Mouse (Mus musculus): Measurements from ENCODE around the gene Smurf1.

Smurf1 gene

DNA sequence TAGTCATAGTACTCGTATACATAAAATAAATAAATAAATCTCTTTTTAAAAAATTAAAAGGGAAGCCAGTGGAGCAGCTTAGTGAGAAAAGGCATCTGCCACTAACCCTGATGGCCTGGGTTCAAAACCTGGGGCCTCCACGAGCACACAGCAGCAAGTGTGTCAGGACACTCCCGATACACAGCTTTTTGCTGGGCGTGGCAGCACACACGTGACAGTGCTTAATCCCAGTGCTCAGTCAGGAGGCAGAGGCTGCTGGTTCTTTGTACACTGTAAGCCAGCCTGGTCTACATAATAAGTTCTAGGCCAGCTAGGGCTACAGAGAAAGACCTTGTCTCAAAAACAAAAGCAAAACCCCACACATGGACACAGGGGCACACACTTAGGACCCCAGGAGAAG lies 52.3 kb downstream of the Smurf1 start:
- DNase-seq: no peak

DNA sequence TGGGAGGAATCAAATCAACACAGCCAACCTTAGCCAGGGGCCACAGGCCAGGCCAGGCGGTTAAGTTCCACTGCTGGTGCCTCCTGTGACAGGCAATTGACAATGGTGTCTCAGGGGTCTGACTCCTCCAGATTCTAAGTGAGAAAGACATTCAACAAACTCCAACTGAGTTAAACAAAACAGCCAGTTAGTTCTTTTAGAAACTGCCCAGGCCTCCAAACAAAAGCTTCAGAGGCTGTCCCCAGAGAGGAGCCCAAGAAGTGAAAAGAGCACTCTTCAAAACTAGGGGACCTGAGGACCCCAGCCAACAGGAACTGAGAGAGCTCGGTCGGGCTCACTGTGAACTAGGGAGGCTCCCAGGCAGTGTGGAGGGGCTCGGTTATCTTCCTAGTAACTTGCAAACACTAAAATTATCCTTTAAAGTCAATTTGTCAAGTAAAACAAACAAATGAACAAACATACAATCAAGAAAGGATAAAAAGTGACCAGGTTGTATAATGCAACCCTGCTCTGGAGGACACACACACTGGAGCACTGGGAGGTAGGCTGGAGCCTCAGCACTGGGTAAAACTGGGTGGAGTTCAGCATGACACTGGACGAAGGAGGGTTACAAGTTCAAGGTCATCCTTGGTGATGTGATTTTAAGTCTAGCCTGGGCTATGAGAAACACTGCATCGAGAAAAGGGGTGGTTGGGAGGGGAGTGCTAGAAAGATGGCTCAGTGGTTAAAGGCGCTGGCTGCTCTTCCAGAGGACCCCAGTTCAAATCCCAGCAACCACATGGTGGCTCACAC lies 52.9 kb downstream of the Smurf1 start:
- no peak for DNase-seq

DNA sequence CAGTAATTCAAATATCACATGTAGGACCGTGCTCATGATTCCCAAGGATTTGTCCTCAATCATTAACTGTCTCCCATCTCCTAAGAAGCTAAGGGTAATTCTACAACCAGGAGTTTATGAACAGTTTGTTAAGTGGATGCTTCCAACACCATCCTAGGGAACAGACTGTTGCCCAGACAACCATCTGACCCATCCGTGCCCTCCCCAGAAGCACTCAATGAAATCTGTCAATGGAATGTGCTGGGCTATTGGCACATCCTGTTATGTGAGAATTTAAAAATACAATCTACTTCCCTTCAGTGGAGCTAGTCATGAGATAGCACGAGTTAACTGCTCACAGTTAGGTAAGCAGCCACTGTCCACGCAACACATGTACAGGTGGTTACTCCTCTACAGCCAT lies 56.1 kb downstream of the Smurf1 start:
- no peak for DNase-seq

DNA sequence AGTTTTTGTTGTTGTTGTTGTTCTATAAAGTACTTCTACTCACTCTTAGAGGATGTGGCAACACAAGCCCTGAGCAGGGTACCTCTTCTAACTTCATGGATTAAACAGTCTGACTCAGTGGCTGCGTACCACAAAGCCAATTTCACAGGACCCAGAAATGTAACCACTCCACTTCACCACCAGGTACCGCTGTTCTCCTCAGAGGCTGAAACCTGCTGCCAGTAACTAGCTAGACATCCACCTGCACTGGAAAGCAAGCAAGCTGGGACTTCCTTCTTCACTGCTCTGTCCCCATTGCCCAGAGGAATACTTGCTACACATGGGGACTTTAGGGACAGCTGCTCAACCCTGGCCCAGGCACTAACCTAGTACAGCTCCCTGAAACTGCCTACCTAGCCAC lies 58.1 kb downstream of the Smurf1 start:
- DNase-seq: no peak

DNA sequence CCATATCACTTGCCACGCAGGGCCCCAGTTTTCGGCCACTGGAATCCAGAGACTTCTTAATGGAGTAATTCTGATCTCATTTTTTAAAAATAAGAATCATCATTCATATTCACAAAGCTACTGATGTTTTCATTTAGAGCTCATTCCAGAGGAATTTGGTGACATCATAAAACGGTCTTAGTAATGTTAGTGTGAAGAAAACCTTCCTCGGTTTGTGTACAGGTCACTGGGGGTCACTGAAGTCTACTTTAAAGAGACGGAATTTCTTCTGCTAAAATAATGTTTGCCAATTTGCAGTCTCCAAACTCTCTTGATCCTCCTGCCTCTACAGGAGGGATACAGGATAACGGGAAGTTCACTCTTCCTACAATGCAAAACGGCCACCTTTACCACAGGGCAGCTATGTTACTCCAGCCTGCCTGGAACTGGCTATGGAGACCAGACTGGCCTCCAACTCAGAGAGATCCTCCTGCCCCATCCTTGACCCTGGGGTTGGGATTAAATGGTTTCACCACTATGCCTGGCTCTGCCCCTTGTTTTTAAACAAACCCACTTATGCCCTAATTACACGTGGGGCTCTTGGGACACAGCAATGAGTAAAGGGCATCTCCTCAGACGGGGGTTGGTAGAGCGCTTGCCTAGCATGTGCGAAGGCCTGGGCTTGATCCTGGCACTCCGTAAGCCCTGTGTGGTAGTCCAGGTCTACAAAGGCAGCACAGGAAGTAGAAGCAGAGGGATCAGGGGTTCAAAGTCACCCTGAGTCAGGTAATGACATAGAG lies 61.1 kb downstream of the Smurf1 start:
- DNase-seq: no peak

DNA sequence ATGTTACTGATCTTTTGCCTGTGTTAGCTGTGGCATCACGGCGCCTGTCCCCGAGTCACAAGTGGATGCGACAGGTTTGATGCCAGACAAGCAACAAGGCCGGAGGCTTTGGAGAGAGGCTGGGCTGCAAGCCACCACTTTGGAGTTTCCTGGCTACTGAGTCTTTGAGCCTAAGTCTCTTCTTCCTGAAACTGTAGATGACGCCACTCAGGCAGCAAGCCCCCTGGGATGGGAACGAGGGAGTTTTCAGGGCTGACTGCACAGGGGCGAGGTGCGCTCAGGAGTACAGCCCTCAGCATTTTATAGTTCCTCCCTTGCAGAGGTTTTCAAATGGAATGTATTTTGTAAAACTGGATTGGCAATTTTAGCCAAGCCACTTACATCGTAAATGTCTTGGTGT lies 63.9 kb downstream of the Smurf1 start:
- DNase-seq: no peak

DNA sequence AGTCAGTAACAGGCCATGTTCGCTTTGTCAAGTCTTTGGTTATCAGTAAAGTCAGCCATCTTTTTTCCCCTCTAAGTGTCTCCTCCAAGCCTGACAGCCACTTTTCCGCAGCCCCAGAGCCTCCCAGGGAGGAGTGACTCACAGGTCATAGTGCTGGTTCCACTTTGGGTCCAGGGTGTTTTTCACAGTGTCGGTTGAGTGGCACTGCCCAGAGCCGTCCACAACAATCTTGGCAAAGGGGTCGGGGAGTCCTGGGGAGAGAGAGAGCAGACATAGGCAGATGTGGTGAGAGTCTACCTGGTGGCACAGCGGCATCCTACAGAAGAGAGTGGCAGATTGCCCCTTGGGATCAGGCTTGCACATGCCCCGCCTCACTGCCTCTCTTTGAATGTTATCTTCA lies 64.6 kb downstream of the Smurf1 start:
- DNase-seq: no peak

DNA sequence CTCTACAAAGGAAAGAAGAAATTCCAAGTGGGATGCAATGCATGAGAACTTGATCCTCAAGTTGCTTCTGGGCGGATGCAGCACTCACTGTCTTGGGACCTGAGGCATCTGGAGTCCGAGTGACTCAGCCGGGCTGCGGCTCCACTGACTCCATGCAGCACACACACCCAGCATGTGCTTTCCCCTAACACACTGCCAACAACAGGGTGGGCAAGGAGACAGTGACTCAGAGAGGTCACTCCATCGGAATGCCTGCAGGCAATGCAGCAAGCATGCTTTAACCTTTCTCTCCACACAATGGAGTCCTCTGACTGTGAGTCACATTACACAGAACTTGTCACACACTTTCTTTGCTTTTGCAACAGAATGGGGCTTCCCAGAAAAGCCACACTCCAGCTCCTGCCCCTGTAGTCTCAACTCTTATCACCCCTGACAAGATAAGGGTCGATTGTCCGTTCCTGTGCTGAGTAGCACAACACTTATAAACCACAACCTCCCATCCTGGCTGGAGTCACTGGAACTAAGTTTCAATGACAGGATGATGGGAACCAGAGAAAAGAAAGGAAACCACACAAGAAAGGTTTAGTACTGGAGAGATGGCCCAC lies 67.1 kb downstream of the Smurf1 start:
- DNase-seq: no peak

DNA sequence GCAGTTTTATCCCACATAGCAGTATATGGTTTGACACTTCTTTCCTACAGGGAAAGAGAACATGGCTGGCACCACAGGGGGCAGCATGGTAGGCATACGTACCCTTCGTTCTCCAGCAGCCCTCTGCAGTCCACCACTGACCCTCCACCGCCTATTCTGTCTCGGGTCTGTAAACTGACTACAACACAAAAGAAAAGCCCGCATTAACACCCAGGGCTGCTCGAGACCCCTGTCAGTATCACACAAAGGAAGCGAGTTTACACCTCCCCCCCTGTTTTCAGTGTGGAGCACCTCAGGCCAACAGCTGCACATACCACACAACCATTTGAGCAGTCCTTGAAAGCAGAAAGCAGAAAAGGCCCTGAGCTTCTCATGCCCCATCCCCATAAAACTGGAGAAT lies 67.8 kb downstream of the Smurf1 start:
- DNase-seq: no peak

DNA sequence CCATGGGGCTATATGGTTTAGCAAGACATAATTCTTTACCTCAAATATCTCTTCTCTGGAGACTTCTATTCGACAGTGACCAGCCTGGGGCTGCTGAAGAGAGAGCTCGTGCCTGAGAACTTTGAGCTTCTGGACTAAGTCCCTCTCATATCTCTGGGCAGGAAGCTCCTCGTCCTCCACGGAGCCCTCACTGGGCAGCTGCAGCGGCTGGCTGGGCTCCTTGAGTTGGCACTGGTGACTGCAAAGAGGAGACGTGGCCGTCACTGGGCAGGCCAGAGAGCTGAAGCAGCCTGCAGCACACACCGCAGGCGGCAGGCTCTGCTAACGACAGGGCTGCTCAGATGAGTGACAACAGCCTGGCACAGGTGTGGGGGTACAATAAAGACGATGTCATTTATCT lies 74.4 kb downstream of the Smurf1 start:
- DNase-seq: no peak

DNA sequence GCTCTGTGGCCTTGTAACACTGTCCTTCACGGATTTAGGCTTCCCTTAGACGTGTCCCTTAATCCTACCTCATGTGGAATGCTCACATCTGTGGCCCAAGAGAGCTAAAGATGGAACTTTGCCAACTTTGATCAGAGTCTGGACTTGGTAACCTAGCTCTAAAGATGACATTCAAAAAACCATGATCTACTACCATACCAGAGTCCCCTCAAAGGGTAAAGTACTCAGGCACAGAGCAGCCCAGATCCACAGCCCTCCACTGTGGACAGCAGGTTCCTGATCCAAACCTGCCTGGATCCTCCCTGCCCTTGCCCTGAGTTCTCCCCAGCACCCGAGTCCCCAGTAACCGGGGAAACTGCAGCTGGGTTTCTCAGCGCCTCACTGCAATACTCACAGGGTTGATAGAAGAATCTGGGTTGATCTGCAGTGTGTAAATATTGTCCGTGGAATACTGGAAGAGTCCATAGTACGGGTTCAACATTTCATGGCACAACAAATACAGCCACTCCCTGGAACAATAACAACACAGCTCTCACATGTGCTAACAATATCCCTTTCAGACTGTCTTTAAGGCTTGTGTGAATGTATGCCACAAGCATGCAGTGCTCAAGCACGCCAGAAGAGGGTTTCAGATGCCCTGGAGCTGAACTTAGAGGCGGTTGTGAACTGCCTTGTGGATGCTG lies 79.5 kb downstream of the Smurf1 start:
- no peak for DNase-seq

DNA sequence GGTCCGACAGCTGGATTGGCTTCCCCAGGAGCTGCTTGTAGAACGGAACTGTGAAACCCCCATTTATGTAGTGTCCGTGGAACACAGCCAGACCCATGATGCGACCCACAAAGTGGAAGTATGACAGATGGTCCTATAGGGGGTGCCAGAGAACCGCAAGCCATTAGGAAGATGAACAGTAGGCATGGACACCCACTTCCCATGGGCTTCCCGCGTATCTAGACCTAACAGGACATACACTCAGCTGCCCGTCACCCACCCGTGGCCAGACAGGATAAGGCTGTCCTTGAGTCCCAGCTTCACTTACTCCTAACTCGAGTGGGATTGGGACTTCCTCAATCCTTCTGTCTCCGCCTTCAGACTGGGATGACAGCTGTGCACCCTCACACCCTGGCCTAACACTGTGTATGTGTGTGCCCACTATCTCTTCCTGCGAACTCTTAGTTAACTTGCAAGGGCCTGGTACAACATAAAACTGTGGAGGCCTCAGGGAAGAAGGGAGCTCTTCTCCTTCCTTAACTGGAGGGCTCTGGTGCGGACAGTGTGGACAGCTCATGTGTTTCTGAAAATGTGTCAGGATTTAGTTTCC lies 80.9 kb downstream of the Smurf1 start:
- DNase-seq: peak; percentile 70

DNA sequence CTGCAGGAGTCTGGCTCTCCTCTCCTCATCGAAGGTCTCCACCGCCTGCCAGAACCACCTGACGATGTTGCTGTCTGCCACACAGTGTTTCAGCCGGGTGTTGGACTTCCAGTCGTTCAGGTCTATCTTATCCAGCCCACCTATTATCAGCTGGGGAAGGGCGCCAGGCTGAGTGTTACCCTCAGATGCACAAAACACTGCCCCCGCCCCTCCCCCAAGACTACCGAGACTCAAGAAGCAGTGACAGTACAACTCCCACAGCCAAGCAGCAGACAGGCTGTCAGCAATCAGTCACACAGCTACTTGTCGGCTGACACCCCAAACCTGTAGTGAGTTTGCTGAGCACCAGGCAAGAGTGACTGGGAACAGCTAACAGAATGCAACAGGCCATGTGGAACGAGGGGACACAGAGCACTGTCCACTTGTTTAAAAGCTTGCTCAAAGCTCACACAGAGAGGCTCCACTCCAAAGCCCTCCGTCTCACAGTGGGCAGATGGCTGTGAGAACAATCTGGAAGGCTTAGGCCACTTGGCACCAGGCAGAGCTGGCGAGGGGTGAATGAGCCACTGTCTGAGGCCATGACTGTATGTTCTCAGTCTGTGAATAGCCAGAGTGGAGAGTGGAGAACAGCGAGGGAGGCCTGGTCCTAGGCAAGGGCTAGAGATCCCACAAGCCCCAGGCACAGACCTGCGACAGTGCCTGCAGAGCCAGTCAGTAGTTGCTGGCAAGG lies 83.8 kb downstream of the Smurf1 start:
- no peak for DNase-seq

DNA sequence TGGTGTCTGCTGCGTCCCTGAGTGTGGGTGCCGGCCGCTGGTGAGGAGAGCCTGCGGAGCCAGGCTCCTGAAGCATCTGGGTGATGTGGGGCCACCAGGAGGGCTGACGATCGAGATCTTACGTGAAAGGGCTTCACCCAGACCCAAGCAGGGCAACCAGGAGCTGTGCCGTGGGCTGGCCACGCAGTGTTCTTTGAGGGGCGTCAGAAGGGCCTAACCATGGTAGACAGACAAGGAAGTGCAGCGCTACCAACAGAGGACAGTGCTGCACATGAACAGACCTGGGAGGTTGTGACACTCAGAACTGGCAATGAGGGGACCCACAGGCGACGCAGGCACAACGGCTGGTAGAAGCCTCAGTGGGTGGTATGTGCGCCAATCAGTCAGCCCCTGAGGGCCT lies 88.6 kb downstream of the Smurf1 start:
- DNase-seq: no peak

DNA sequence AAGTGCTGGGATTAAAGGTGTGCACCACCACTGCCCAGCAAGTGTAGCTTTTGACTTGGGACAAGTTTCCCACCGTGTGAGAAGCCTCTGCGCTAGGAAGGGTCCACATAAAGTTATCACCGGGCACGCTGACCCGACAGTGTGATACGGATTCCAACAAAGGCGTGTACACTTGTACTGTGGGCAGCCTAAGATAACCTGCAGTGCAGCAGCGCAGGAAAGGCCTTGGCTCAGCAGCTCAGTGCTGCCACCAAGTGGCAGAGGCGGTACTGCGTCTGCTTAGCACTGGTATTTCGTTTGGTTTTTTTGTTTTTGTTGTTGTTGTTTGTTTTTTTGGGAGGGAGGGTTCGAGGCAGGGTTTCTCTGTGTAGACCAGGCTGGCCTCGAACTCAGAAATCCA lies 89.8 kb downstream of the Smurf1 start:
- DNase-seq: peak; percentile 88

DNA sequence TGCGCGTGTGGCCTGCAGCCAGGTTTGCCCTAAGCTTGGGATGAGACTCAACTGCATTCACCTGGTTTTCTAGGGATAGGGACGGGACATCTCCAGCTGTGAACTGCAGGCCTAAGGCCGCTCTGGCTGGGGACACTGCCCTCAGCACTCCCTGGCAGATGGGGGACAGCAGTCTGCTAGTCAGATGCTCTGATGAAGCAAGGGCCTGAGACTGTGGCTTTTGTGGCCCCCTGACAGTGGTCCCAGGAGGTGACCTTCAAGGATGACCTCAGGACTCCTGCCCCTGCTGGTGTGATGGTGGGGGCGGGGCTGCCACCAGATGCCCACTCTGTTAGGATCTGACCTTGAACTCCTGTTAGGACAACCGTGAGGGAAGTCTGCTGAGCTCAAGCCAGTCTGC lies 90.4 kb downstream of the Smurf1 start:
- no peak for DNase-seq

DNA sequence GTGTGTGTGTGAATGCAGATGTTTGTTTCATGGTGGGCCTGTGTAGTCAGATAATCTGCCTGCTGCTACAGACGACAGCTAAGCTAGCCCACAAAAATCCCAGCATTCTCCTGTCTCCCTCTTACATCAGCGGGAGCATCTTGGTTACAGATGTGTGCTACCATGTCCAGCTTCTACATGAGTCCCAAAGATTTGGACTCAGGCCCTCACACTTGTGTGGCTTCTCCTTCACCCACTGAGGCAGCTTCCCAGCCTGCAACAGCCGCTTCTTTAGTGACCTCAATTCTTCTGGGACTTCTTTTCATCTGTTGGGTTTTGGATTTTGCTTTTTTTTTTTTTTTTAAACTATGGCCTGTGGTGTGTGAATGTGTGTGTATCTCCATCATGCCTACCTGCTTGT lies 92.8 kb downstream of the Smurf1 start:
- no peak for DNase-seq

DNA sequence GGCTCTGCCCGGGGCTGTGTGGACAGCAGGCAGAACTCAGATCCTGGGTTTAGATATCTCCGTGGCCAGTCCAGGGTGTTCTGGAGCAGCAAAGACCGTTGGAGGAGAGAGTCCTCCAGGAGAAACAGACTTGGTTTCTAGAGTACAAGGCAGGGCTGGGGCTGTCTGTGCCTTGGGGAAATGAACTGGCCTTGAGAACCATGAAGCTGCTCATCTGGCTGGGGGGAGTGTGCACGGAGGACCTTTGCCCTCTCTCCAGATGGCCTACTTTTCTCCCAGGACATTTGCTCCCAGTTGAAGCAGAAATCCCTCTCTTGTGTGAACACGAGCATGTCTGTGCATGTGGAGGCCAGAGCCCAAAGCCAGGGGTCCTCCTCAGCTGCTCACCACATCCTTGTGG lies 93.3 kb downstream of the Smurf1 start:
- peak; percentile 55 for DNase-seq

DNA sequence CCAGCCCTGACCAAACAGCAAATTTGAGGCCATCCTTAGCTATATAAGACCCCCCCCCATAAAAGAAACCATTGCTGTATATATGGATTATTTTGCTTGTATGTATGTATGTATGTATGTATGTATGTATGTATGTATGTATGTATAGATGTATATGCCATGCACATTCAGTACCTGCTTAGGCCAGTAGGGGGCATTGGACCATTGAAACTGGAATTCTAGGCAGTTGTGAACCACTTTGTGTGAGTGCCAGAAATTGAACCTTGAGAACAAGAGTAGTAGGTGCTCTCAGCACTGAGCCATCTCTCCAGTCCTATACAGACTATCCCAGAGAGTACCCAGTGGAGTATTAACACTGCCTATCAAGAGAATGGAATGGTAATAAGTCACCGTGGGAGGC lies 93.9 kb downstream of the Smurf1 start:
- peak; percentile 37 for DNase-seq

DNA sequence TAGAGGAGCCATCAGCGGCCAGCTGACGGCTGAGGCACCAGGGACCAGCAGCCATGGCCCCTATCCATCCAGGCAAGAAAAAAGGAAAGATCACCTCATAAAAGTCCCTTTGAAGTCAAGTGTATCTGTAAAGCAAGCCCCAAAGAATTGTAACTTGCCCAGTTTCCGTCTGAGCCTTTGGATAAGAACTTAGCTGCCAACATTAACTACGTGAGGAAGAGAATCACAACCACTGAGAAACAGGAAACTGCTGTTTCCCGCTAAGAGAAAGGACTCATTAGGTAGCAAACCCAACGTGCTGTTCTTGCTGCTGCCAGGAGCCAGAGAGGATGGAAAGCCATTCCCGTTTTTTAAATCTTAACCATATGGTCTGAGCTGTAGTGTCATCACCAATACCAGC lies 94.9 kb downstream of the Smurf1 start:
- DNase-seq: no peak

DNA sequence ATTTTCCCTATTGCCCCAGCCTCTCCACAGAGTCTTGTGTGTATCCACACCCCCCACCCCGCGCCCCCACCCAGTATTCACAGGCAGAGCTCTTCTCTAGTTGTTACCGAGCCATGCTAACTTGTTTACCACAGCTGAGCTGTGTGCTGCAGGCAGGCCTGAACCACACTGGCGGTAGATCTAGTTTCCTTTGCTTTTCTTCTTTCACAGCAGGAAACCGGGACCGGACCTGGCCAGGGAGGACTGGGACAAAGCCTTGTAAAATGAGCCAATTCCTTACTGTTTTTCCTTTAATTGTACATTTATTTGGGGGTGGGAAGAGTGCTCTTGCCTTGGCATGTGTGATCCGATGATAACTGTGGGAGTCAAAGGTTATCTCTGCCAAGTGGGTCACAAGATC lies 96.2 kb downstream of the Smurf1 start:
- DNase-seq: no peak

DNA sequence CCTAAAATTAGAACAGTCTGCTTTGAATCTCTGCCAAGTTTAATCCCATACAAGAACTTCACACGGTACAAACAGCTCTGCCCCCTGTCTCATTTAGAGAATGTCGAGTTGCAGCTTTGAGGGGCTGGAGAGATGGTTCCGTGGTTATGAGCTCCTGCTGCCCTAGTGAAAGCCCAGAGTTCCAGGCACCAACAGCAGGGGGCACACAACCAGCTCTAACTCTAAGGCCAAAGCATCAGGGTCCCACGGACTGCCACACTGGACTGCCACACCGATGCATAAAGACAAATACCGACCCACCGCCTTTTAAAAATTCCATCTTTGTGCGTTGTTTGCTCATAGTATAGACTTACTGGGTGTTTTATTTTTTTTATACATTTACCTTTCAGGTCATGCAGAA lies 98.7 kb downstream of the Smurf1 start:
- peak; percentile 36 for DNase-seq

Data from kidney, postnatal 10 days (tissue).